Mouse (Mus musculus): ENCODE data around the gene BC048507.
"Not testable (repeated sequence)": the region's sequence is repeated elsewhere in the genome, so short reads cannot be mapped to it uniquely, and the experiment has no call there.

BC048507 gene

DNA sequence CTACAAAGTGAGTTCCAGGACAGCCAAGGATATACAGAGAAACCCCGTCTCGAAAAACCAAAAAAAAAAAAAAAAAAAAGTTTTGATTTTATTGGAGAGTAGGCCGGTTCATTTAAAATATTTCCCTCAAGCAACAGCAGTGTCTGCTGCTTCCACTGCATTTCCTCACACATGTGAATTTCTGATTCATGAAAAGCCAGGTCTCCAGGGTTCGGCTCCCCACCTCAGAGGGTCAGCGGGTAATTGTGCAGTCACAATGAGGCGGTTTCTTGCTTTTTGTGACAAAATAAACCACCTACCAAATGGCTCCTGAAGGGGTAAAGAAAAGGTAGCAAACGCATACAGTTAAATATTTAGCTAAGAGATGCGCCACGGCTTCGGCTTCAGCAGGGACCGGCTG lies at the start of gene BC048507:
Gene BC048507 (plus strand): TSS at position 301 of the 400 bp plus-strand sequence.
- no peak for DNase-seq (ENCODE audit: low read depth, low spot score)

DNA sequence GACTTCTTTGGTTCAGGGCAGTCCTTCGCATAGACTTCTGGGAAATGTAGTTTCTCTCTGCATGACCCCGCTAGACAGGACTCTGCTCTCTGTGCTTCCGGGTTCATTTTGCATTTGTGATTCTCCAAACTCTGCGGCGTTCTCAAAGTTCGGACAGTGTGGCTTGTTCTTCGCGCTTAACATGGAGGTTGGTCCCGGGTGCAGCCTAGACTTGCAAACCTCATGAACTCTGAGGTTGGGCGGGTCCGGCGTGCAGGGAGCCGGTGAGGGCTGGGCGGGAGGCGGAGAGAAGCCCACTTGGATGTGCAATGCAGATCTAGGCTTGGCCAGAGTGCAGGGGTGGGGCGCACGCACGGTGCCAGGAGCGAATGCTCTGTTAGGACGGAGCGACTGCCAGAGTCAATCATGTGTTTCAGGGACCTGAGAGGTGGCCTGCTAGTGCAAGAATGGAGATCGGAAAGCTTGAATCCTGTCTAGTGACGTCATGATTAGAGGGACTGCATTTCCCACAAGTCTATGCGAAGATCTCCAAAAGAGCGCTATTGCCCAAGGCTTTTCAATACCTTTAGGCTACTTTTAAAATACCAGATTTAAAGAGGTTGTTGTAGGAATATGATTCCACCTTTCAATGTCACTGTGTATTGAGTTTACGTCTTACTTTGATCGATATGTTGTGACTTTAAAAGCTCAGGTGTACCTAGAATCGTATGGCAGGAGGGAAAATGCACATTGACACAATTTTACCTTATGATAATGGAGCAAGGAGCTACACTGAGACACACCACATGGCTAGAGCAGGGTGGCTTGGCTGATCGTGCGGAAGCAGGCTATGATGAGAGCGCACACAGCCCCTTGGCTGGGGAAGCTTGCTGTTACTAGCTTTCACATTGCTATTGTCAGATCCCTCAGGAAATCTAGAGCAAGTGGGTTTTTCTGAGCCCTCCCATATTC lies 49.1 kb upstream of the BC048507 start, which contains the start of gene Zfp273:
Gene Zfp273 (plus strand): TSS at position 31 of the 951 bp plus-strand sequence.
- peak; percentile 67 for DNase-seq (ENCODE audit: low read depth, low spot score)

DNA sequence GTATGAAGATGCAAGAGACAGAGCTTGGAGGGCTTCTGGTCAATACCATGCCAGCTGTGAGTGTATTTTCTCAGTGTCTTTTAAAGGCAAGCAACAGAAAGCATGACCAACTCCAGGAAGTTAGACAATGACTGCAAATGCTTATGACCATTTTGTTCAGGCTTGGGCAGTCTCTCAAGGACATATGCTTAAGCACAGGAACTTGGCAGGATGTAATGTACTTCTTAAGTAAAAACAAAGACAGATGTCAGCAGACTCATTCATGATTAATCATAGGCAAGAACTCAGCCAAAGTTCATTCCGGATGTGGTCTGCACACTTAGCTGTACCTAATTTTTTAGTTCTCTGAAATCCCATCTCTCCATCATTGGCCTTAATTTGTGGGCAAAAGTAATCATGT lies 44.5 kb upstream of the BC048507 start:
- DNase-seq (ENCODE audit: low read depth, low spot score): no peak

DNA sequence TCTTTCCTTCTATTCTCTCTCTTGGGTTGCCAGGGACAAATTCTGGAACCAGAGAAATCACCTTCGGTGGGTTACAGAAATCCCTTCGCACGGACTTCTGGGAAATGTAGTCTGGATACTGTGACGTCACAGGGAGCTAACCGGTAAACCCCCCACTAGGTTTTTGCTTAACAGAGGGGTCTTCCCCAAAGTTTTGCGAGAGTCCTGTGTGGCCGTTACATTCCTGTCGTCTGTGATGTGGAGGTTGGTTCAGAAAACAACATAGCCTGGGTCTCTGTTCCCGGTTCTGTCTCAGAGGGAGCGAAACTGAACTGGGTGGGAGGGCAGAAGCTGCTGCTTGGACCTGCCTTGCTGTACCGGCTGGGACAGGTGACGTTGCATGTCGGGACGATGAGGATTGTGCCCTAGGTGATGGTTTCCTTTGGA lies 32.2 kb upstream of the BC048507 start, which contains the start of gene Gm10037:
Gene Gm10037 (plus strand): TSS at position 196 of the 426 bp plus-strand sequence.
- DNase-seq (ENCODE audit: low read depth, low spot score): no peak

DNA sequence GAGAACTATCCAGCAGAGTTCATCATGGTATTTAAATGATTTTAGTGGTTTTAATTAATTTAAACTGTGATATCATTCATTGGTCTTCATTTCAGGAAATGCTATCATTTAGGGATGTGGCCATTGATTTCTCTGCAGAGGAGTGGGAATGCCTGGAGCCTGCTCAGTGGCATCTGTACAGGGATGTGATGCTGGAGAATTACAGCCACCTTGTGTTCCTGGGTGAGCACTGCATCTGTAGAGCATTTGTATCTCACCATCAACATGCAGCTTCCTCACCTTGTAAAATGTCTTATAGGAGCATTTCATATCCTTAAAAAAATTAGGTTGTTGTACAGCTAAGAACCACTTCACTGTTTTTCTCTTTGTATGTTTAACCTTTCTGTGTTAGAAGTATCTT lies 30.0 kb upstream of the BC048507 start:
- DNase-seq (ENCODE audit: low read depth, low spot score): not testable (repeated sequence)

DNA sequence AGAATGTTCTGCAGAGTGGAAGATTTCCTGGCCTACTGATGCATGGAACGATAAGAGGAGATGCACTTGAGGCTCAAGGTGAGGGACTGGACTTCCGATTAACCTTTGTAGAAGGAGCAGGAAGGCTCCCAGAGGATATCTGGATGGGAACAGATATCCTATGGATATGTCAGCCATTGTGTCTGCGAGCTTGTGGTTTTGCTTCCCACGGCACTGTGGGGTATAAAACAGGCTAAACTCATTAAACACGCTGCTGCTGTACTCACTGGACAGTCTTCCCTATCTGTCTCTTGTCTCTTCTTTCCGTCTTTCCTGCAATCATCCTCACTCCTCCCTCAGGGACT lies 19.4 kb upstream of the BC048507 start:
- no peak for DNase-seq (ENCODE audit: low read depth, low spot score)

DNA sequence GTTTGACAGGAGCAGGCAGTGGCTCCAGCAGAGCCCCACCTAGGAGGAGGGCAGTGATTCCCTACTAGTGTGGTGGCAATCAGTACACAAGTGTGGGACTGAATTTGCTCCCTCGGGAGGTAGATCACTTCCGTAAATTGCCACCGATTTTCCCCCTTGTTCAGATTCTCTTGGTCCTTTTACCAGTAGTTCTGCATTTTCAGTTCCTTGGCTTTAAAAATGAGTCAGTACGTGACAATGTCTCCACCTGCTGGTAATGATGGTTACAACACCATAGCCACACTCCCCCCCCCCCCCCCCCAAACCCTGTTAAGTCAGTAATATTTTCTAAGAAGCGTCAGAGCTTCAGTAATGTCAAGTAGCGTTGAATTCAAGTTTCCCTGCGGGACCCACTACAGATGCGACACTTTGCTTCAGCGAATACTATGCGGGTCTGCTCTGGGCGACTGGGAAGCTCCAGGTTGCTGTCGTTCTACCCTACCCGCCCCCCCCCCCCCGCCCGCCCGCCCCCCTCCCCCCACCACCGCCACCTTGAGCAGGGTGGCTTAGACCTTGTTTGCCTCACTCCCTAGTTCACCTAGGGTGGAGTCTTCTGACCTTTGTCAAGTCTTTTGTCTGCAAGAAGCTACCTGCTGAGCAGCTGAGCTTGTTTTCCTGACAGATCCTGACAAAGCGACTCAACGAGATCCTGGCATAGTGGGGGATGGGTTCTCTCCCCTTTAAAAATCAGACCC lies 18.8 kb upstream of the BC048507 start:
- peak; percentile 60 for DNase-seq (ENCODE audit: low read depth, low spot score)

DNA sequence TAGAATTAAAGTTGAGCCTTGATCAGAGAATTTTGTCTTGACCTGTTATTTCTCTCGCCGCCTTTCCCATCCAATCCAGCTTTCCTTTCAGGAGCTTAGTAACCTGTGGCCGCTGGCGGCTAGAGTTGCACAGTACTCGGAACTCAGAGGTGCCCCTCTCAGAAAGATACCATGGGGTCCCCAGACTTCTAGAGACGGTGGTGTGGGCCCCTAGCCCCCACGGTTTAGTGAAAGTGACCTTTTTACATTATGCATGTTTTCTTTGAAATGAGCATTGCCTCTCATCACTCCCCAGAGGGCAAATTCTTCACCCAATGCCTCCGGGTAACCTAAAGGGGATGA lies 18.3 kb upstream of the BC048507 start:
- DNase-seq (ENCODE audit: low read depth, low spot score): no peak

DNA sequence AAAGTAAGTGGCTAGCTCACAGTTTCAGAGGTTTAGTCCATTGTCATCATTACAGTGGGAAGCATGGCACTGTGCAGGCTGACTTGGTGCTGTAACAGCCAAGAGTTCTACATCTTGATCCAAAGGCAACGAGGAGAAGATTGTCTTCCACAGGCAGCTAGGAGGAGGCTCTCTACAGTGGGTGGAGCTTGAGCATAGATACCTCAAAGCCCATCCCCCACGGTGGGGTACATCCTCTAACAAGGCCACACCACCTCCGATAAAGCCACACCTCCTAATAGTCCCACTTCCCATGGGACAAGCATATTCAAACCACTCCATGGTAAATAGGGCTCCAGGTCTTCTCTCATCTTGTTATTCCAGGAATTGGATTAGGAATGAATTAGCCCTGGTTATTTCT lies 12.8 kb upstream of the BC048507 start:
- DNase-seq (ENCODE audit: low read depth, low spot score): no peak

DNA sequence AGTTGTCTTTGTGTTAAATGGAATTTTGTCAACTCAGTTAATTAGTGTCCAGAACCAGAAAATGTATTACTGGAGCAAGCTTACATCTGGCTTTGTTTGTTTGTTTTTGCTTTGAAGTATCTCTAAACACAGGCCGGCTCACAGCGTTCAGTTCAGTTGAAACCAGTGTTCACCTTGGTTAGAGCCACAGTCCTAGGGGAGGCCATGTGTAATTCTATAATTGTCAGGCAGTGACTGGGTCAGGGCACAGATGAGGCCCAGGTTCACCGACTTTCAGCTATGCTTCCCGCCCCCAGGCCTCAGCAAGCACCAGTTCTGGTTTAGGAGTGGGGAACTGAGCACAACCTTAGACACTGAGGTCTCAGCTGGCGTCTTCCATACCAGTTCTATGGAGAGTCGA lies 10.0 kb upstream of the BC048507 start:
- DNase-seq (ENCODE audit: low read depth, low spot score): no peak

DNA sequence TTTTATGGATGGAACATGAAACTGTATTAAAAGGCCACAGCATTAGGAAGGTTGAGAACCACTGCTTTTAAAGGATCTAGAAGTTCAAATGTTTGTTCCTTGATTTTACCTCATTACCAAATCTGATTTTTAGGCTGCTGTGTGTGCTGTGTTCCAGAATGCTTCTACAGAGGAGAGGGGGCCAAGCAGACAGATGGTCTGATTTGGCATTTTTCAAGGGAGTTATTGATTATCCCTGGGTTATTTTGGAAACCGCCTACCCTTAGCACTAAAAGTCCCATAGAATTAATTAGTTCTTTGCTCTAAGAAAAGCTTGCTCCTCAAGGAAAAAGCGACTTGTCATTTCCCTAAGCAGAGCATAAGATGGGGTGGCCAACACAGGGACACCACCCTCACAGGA lies 9.1 kb upstream of the BC048507 start:
- DNase-seq (ENCODE audit: low read depth, low spot score): no peak

DNA sequence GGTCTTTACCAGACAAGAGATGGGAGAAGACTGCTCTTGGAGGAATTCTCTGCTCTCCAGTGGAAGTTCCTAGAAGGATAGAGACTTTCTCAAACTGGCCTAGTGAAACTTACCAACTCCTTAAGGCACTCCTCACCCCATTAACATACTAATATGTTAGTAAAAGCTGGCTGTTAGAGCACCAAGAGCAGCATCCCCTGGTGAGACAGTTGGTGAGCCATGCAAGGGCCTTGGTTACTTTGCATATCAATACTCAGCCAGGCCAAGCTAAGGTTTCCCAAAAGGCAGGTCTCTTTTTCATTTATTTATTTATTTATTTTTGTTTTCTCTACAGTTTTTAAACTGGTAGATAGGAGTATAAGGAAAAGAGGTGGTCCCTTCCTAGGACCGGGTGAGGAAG lies 5.8 kb upstream of the BC048507 start:
- DNase-seq (ENCODE audit: low read depth, low spot score): no peak

DNA sequence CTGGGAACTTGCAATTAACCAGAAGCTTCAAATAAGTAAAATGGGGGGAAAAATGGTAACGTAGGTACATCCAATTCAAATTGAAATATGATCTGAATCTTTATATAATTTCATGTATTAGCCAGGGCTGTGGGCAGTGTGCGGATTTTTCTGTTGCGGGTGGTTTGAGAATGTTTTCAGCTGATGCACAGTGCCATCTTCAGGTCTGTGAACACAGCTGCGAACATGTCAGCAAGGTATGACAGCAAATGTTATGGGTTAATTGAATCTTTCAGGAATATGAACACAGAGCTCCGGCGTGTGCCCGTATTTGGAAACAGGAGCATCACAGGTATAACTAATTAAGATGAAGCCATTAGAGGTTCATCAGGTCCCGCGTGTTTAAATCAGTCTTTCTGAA lies 618 bp upstream of the BC048507 start:
- no peak for DNase-seq (ENCODE audit: low read depth, low spot score)

DNA sequence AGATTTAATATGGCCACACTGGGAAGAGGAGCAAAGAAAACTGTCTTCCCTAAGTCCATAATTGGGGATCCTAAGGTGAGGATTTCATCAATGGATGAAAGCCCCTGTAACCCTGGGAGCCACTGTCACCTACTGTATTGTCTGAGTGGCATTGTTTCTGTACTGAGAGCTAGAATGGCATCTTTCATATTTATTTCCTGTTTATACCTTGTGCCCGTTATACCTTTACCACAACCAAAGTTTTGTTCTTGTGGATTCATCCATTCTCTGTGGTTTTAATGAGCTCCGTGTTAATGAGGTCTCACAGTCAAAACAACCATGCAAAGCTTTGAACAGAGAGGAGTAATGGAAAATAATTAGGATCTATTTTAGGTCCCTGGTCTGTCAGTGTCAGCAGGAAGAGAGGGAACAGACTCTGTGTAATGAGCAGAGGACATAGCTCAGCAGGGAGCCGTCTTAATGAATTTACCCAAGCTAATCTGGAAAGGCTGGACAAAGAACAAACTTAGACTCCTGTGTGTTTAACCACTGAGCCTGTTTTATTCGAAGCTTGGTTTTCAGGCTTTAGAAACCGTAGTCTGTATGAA lies 1.7 kb downstream of the BC048507 start:
- peak; percentile 28 for DNase-seq (ENCODE audit: low read depth, low spot score)

DNA sequence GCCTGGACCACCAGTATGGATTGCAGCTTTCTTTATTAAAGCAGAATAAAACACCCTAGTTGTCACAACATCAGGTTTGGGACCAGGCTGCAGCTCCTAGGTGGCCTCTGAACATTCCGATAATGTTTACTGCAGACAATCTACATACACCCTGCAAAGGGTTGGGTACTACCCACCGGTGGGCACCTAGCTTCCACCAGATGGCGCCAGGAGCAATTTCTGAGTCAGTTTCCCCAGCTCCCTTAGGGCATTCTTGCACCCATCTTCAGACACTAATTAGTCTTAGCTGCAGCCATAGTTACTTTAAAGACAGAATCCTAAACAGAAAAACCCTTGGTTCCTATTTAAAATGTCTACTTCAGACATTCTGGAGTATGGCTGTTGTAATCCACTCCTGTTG lies 4.8 kb downstream of the BC048507 start:
- DNase-seq (ENCODE audit: low read depth, low spot score): no peak

DNA sequence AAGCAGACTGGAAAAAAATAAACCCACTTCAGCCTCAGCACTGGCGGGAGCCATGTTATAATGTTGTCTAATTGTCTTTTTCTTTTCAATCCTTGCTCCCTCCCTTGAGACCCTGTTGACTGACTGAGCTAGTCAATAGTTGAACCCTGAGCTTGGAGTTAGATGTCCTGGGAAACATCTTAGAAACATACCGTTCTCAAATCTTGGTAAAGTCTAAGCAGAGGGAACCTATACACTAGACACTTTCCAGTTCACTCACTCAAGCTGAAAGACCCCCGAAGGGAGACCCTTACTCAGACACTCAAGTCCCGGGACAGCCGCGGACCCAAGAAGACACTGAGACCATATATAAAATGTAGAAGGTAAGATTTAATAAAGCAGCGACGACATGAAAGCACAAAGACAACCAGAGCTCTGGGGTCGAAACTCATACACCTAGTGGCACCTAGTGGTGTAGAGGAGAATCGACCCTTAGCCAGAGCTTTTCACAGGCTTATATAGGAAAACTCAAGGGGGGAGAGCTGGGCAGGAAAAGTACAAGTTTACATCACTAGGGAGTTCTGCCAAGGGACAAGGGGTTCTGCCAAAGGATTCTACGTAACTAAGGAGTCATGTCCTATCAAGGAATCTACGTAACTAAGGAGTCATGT lies 13.0 kb downstream of the BC048507 start:
- not testable (repeated sequence) for DNase-seq (ENCODE audit: low read depth, low spot score)

DNA sequence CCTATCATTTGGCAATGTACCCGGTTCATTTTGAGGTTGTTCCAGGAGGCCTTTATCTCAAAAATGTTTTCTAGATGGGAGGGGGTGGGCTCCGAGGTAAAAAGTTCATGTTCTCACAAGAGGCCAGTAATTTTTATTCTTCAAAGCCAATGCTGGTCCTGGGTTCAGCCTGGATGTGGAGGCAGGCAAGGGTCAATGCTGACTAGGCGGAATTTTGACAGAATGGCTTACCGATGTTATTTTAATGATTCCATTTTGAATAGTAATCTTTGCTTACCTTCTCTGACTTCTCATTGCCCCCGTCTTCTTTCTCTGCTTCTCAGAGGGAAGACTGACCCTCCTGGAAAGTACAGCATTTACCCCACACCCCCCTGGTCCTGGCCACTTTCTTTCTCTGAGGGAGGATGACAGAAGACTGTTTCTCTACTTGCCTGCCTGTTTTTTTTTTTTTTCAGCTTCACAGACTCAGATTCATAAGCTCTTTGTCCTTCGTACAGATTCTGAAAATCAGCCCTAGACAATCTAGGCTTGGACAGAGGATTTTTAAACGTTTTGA lies 13.7 kb downstream of the BC048507 start:
- DNase-seq (ENCODE audit: low read depth, low spot score): no peak

DNA sequence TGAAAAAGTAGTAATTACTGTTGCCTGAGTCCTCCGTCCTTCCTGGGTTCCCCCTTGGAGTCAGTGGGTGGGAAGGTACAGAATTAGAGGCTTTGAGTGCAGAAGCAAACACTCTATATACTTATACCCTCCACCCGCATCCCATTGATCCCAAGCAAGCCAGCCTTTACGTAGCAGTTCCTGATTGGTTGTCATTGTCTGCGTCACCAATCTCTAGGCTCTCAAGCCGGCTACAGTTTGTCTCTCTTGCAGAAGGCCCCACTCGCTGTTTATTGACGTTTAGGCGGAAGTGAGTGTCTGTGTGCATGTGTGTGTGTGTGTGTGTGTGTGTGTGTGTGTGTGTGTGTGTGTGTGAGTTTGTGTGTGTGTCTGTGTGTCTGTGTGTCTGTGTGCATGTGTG lies 20.8 kb downstream of the BC048507 start:
- no peak for DNase-seq (ENCODE audit: low read depth, low spot score)

DNA sequence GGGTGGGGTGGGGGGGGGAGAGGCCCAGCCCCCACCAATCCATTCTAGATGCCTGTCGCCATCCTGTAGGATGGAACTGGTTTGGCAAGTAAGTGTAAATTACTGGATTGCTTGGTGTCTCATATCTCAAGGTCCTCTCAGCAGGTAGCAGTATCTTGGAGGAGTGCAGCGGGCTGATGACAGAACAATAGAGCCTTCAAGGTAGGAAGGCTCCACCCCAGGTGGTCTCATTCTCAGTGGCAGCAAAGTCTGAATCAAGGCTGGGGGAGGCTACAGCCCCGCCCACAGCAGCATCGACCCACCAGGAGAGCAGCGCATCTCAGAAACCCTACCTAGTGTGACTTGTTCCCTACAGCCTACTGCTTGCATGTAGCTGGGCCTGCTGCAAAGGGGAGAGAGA lies 46.6 kb downstream of the BC048507 start:
- DNase-seq (ENCODE audit: low read depth, low spot score): no peak

Measured in retina, postnatal 7 days (tissue).